ENCODE assay signal across 12 mouse cellular contexts in genomic region chr19:45304538-45304937, GRCm38 (mm10). TPM values are rescaled to one million over a fixed set of nuclear protein-coding genes. Genes with fewer than 3 reads are reported as not detected.
DNase-seq lines count a peak whose midpoint lies in the region; ATAC-seq and TF ChIP-seq lines count a peak whose summit lies in the region.
"Had no signal": no experiment of that assay in that cellular context is flagged by ENCODE, and none has a peak within 500 bp of the region (broad histone marks: within the 10 kb centered on the region; RNA-seq: fewer than 3 reads in every experiment).

No protein-coding gene starts in this region.

- no peak for DNase-seq in kidney, adult 9 months
- DNase-seq in left cerebral cortex, adult 2 months (ENCODE audit: extremely low spot score in 1 of 2, low spot score in 2 of 2): peak; percentile 46 to 76
- no peak for DNase-seq in left cerebral cortex, postnatal 10 days (ENCODE audit: extremely low spot score in 1 of 2, low spot score in 2 of 2)
- peak; percentile 54 for DNase-seq in embryonic facial prominence, embryonic 11.5 days (ENCODE audit: low spot score)
- no peak for DNase-seq in thymus, postnatal 0 days (ENCODE audit: low spot score)
- DNase-seq in midbrain, embryonic 10.5 days (ENCODE audit: low spot score): no peak
- DNase-seq: cerebellum, postnatal 10 days; lung, postnatal 36 days had no signal

- intact Hi-C loops in left cerebral cortex, adult 2 months (cut with DNase I): loop anchor here (2.0 to 5.0 kb wide), 2 partner anchors 58 to 238 kb away; partner anchors contain the start of gene Btrc
- intact Hi-C loops in left cerebral cortex, postnatal 10 days (cut with DNase I): loop anchor here (5.0 to 10.0 kb wide), 3 partner anchors 58 to 240 kb away; partner anchors contain the start of gene Btrc

- H3K9ac ChIP-seq in kidney, embryonic 14.5 days (ENCODE audit: low read depth, low read length): no peak overlapping the region
- no peak overlapping the region for H3K9ac ChIP-seq in embryonic facial prominence, embryonic 11.5 days (replicated peaks; ENCODE audit: low read length)
- H3K9ac ChIP-seq: heart, embryonic 15.5 days had no signal

- no peak overlapping the region for H3ac ChIP-seq in myocyte (ENCODE audit: control insufficient read depth, insufficient read length)

- TF ChIP-seq POLR2A in myocyte (IDR thresholded peaks at IDR 0.05; ENCODE audit: insufficient read length, low read depth): no peak

- H3K27me3 ChIP-seq in kidney, embryonic 14.5 days (ENCODE audit: control insufficient read depth, insufficient read depth, low read length): peaks cover 36% of the 10 kb centered on the region
- H3K27me3 ChIP-seq in embryonic facial prominence, embryonic 11.5 days (ENCODE audit: control insufficient read depth, insufficient read depth, low read length): peaks cover 19% of the 10 kb centered on the region
- peaks cover 34% of the 10 kb centered on the region for H3K27me3 ChIP-seq in myocyte (ENCODE audit: control insufficient read depth, insufficient read depth, insufficient read length)
- peaks cover 100% of the 10 kb centered on the region for H3K27me3 ChIP-seq in midbrain, embryonic 10.5 days (ENCODE audit: low read depth, poor library complexity, severe bottlenecking)

- no peak for TF ChIP-seq CTCF in left cerebral cortex, adult 2 months (IDR thresholded peaks at IDR 0.05)

- H3K27ac ChIP-seq in kidney, embryonic 14.5 days (ENCODE audit: low read depth, low read length): no peak overlapping the region
- peak overlapping the region; percentile 71 for H3K27ac ChIP-seq in left cerebral cortex, adult 2 months
- H3K27ac ChIP-seq in embryonic facial prominence, embryonic 11.5 days (replicated peaks; ENCODE audit: low read depth, low read length): no peak overlapping the region
- H3K27ac ChIP-seq in midbrain, embryonic 10.5 days (replicated peaks): no peak overlapping the region
- H3K27ac ChIP-seq: heart, embryonic 15.5 days had no signal

- no peaks in the 10 kb centered on the region for H3K9me3 ChIP-seq in kidney, embryonic 14.5 days (ENCODE audit: control insufficient read depth, low read length)
- no peaks in the 10 kb centered on the region for H3K9me3 ChIP-seq in embryonic facial prominence, embryonic 11.5 days (replicated peaks; ENCODE audit: control insufficient read depth, low read length)
- no peaks in the 10 kb centered on the region for H3K9me3 ChIP-seq in midbrain, embryonic 10.5 days (replicated peaks)
- H3K9me3 ChIP-seq: heart, embryonic 15.5 days had no signal

- peak; percentile 30 for ATAC-seq in kidney, embryonic 14.5 days (ENCODE audit: low FRiP score, low TSS enrichment)
- no peak for ATAC-seq in embryonic facial prominence, embryonic 11.5 days (replicated peaks; ENCODE audit: insufficient number of reproducible peaks, low FRiP score, low TSS enrichment, low read depth)
- ATAC-seq: forebrain, embryonic 16.5 days had no signal

- H3K4me3 ChIP-seq in kidney, embryonic 14.5 days (ENCODE audit: low read length): no peak overlapping the region
- no peak overlapping the region for H3K4me3 ChIP-seq in left cerebral cortex, adult 2 months
- H3K4me3 ChIP-seq in embryonic facial prominence, embryonic 11.5 days (ENCODE audit: low read depth, low read length): no peak overlapping the region
- no peak overlapping the region for H3K4me3 ChIP-seq in myocyte
- no peak overlapping the region for H3K4me3 ChIP-seq in midbrain, embryonic 10.5 days
- H3K4me3 ChIP-seq: heart, embryonic 15.5 days had no signal

- H3K79me2 ChIP-seq in myocyte (ENCODE audit: control insufficient read depth, insufficient read depth): no peaks in the 10 kb centered on the region

- no peak overlapping the region for H3K4me2 ChIP-seq in kidney, embryonic 14.5 days (replicated peaks; ENCODE audit: low read depth, low read length)
- no peak overlapping the region for H3K4me2 ChIP-seq in embryonic facial prominence, embryonic 11.5 days (ENCODE audit: low read depth, low read length)
- H3K4me2 ChIP-seq in myocyte (ENCODE audit: low read depth): peak overlapping the region; percentile 13
- H3K4me2 ChIP-seq: heart, embryonic 15.5 days had no signal

- H3K4me1 ChIP-seq in kidney, embryonic 14.5 days (ENCODE audit: control insufficient read depth, insufficient read depth, low read length): peaks cover 10% of the 10 kb centered on the region; the same call in 1 of the 2 replicates
- H3K4me1 ChIP-seq in embryonic facial prominence, embryonic 11.5 days (ENCODE audit: control insufficient read depth, insufficient read depth, low read length): peaks cover 7% of the 10 kb centered on the region; the same call in 1 of the 2 replicates
- H3K4me1 ChIP-seq in midbrain, embryonic 10.5 days: peaks cover 36% of the 10 kb centered on the region

- 3% methylated on average over 8 of the region's 8 CpGs for WGBS in kidney, embryonic 14.5 days
- 10% methylated on average over 8 of the region's 8 CpGs for WGBS in embryonic facial prominence, embryonic 11.5 days
- WGBS in midbrain, embryonic 10.5 days: 23% methylated on average over 8 of the region's 8 CpGs

- H3K36me3 ChIP-seq in kidney, embryonic 14.5 days (ENCODE audit: control insufficient read depth, insufficient read depth, low read length): no peaks in the 10 kb centered on the region
- H3K36me3 ChIP-seq in embryonic facial prominence, embryonic 11.5 days (replicated peaks; ENCODE audit: control insufficient read depth, insufficient read depth, low read depth, low read length): no peaks in the 10 kb centered on the region
- no peaks in the 10 kb centered on the region for H3K36me3 ChIP-seq in myocyte (ENCODE audit: control insufficient read depth, insufficient read depth)
- no peaks in the 10 kb centered on the region for H3K36me3 ChIP-seq in midbrain, embryonic 10.5 days
- H3K36me3 ChIP-seq: heart, embryonic 15.5 days had no signal

TF ChIP-seq in myocyte, 11 proteins besides CTCF, POLR2A, EP300 and RAD21:
- peak in 2 of 3 experiments; percentile 96 to 99 for TF ChIP-seq MYOD1 (IDR thresholded peaks at IDR 0.05; ENCODE audit: control insufficient read depth in 1 of 3, insufficient read length in 2 of 3, low read depth in 2 of 3)
- no peak for TF ChIP-seq SRF (IDR thresholded peaks at IDR 0.05; ENCODE audit: control insufficient read depth, insufficient read length, low read depth)
- peak; percentile 77 for TF ChIP-seq TCF12 (IDR thresholded peaks at IDR 0.05; ENCODE audit: insufficient read depth, poor library complexity, severe bottlenecking)
- TF ChIP-seq E2F4 (IDR thresholded peaks at IDR 0.05; ENCODE audit: insufficient read depth): no peak
- peak; percentile 47 to 98 (median 92) for TF ChIP-seq MYOG (IDR thresholded peaks at IDR 0.05; ENCODE audit: control insufficient read depth in 1 of 3, insufficient read depth in 1 of 3, insufficient read length in 2 of 3, low read depth in 2 of 3)
- TF ChIP-seq TCF3 (IDR thresholded peaks at IDR 0.05; ENCODE audit: insufficient read length, low read depth): peak; percentile 90
- TF ChIP-seq REST (IDR thresholded peaks at IDR 0.05; ENCODE audit: insufficient read depth, insufficient read length): no peak

RNA-seq across cellular contexts. Expression of gene Btrc, which starts 59.0 kb away (rescaled TPM):
- 41.6 and 54.9 TPM in 2 replicates for polyA plus RNA-seq in kidney, embryonic 14.5 days (2014; fragmentation: Nextera tagmentation; extraction: Ambion mirVana)
- total RNA-seq in left cerebral cortex, adult 2 months (2021): 100 to 1,000 TPM in 1 of 2 experiments, 10 to 100 TPM in 1; 99.6 to 113 TPM
- total RNA-seq in left cerebral cortex, postnatal 10 days (2021): 10 to 100 TPM; 88.9 to 89.8 TPM
- polyA plus RNA-seq in embryonic facial prominence, embryonic 11.5 days (2014; fragmentation: Nextera tagmentation; extraction: Ambion mirVana): 53.6 and 56.0 TPM in 2 replicates
- polyA plus RNA-seq in myocyte (2012; fragmentation: generic; extraction: Trizol): 17.0 TPM
- 27.2 and 28.5 TPM in 2 replicates for polyA plus RNA-seq in thymus, postnatal 0 days (2015; fragmentation: Nextera tagmentation; extraction: Ambion mirVana)
- 43.1 and 57.5 TPM in 2 replicates for polyA plus RNA-seq in midbrain, embryonic 10.5 days (2016; fragmentation: Nextera tagmentation; extraction: Ambion mirVana)

Comparison
In these comparisons a context has a peak if more than half of its experiments do, and no peak if none do; other contexts are left out.
1. DNase-seq: peak in left cerebral cortex, adult 2 months (2 of 2) and embryonic facial prominence, embryonic 11.5 days (single experiment); none in kidney, adult 9 months (single experiment), left cerebral cortex, postnatal 10 days (0 of 2), thymus, postnatal 0 days (single experiment) and midbrain, embryonic 10.5 days (single experiment).